Mouse (Mus musculus) left cerebral cortex, postnatal 4 days (tissue): ENCODE measurements around the gene Ccdc92. TPM values are rescaled to one million over a fixed set of nuclear protein-coding genes. Genes with fewer than 3 reads are reported as not detected.
A peak's percentile ranks its signal among the peaks of the same experiment; 100 is the strongest.

Experiments
- DNase-seq: peaks from one replicate; pipeline ENCODE4 v3.0.0-alpha.2; 2022
- intact Hi-C: fragments of 180-260 bp; cut with DNase I; formaldehyde crosslinking; loops from one replicate; pipeline ENCODE4 v1.15.1; 2025
- total RNA-seq, 2 experiments: library from RNA; stranded (reverse); gene quantifications; 2 replicates each; pipeline ENCODE4 v1.2.3; 2021

The Ccdc92 gene
- total RNA-seq = 10 to 100 TPM; 35.0 to 36.1 TPM

DNA sequence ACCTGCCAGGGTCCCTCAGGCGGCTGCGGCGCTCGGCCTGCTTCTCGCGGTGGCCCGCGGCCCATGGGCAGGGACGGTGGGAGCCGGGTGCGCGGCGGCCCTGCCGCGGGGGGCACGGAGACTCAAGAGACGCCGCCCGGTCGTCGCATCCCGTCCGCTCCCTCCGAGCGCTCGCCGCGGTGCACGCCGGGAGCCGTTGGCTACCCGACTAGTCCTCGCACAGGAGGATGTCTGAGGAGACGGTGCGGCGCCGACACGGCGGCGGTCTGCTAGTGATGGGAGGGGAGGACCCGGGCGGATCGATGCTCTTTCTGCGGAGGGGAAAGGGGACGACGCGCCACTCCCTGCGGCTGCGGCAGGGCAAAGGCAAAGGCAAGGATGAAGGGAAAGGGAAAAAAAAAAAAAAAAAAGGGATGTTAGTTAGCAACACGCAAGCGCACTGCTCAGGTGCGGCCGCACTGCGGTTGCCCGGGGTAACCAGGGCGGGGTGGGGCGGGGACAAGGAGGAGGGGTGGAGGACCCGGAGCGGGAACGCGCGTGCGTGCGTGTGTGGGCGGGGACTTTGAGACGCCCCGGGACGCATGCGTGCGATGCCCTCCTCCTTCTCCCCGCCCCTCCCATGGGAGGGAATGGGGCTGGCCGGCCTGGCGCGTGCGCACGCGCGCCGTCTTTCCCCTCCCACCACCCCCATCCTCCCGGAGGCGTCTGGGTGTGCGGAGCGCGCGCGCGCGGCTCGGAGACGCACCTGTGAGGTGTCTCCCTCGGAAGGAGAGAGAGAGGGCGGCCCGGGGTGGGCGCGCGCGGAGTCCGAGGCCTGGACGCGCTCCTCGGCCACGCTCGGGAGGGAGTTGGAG is at the start of gene Ccdc92, which contains the start of gene Zfp664:
Gene Ccdc92, minus strand, starts transcription at position 412 of the 854 bp plus-strand sequence.
Gene Zfp664, plus strand, starts transcription at position 679 of the 854 bp plus-strand sequence.
- intact Hi-C loops = no loop called here

GRCm38 (mm10) chr5:124908860-124909259 is 46.6 kb upstream of the Ccdc92 start:
- DNase-seq = peak; percentile 90
- intact Hi-C loops = loop anchor here (5.0 kb wide), 1 partner anchor 113 kb away; no protein-coding TSS in a partner anchor

More for the DNA sequence above, at the start of gene Ccdc92, which contains the start of gene Zfp664:
- peak; percentile 100 for DNase-seq

- intact Hi-C loops = loop anchor here (5.0 kb wide), 1 partner anchor 115 kb away; no protein-coding TSS in a partner anchor
- DNase-seq = no peak
Measured at GRCm38 (mm10) chr5:124906890-124907289, 44.7 kb upstream of the Ccdc92 start.

- no peak for DNase-seq
- intact Hi-C loops = no loop called here
Measured at GRCm38 (mm10) chr5:124903852-124904251, 41.6 kb upstream of the Ccdc92 start.

- intact Hi-C loops = no loop called here
- peak; percentile 80 for DNase-seq
Measured at GRCm38 (mm10) chr5:124902195-124902594, 40.0 kb upstream of the Ccdc92 start.

DNA sequence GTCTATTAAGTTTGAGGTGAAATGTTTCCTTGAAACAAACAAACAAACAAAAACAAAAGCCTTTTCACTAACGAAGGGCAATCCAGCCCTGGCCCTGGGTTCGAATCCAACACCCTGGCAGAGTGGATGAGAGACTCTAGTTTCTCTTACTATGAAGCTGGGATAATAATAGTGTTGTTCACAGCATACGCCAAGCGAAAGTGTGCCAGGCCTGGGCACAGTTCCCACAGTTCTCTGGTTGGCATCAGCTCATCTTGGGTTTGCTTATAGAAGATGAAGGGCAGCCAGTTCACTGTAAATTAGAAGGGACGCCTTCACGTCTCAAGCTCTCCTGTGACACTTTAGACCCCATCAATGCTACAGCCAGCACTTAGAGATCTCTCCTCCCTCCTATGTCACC is 39.5 kb upstream of the Ccdc92 start:
- intact Hi-C loops = loop anchor here (2.0 kb wide), 1 partner anchor 369 kb away; no protein-coding TSS in a partner anchor
- DNase-seq = peak; percentile 89

- DNase-seq = no peak
- intact Hi-C loops = loop anchor here (2.0 kb wide), 1 partner anchor 370 kb away; no protein-coding TSS in a partner anchor
Measured at GRCm38 (mm10) chr5:124900738-124901490, 38.7 kb upstream of the Ccdc92 start.

DNA sequence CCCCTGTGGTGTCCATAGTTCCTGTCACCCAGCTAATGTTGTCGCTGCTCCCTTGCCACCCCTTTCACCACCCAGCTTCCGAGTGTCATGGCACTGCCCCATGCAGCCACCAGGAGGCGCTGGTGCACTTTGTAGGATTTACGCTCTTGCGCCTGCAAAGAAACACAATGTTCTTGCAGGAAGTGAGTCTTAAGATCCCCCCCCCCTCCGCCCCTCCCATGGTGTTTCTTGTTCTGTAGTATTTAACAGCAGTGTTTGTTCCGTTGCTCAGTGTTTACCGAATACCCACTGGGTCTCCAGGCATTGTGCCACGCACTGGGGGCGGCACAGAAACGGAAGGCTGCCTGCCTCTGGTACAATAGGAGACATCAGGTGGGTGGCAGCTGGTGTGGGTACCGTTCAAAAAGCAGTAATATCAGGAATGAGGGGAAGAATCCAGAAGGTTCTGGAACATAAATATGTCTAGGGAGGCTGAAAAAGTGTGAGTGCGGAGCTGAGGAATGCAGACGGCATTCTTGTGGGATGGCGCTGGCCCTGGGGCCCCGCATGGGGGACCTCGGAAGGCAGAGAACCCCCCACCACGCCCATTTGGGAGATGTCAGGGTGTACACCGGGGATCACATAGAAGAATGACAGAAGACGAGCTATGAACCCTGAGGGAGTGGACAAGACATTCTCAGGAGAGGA is 37.9 kb upstream of the Ccdc92 start:
- DNase-seq = peak; percentile 86
- intact Hi-C loops = loop anchor here (2.0 kb wide), 1 partner anchor 371 kb away; no protein-coding TSS in a partner anchor

- intact Hi-C loops = no loop called here
- DNase-seq = no peak
Measured at GRCm38 (mm10) chr5:124896135-124896534, 33.9 kb upstream of the Ccdc92 start.

GRCm38 (mm10) chr5:124891921-124892370 is 29.7 kb upstream of the Ccdc92 start:
- no peak for DNase-seq
- intact Hi-C loops = no loop called here

- DNase-seq = no peak
- intact Hi-C loops = no loop called here
Measured at GRCm38 (mm10) chr5:124888661-124889060, 26.4 kb upstream of the Ccdc92 start.

GRCm38 (mm10) chr5:124883877-124884276 is 21.7 kb upstream of the Ccdc92 start:
- peak; percentile 60 for DNase-seq
- intact Hi-C loops = no loop called here

- intact Hi-C loops = no loop called here
- DNase-seq = no peak
Measured at GRCm38 (mm10) chr5:124879801-124880200, 17.6 kb upstream of the Ccdc92 start.

DNA sequence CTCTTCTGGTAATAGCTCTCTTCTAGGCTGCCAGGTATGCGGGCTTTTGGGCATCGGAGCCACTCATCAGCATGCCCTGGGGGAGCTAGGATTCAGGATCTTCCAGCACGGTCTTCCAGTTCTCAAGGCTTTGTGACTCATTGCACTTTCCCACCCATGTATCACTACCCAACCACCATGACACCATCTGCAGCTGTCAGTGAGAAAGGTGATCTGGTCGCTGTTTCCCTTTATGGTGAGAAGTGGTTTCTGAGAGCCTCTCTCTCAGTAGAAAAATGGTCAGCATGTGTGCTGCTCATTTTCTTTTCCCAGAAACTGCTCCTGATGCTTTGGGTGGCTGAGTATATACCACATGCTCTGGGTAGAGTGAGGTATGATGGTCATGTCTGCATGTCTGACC is 17.0 kb upstream of the Ccdc92 start:
- intact Hi-C loops = no loop called here
- DNase-seq = no peak

- intact Hi-C loops = no loop called here
- no peak for DNase-seq
Measured at GRCm38 (mm10) chr5:124873890-124874601, 11.8 kb upstream of the Ccdc92 start.

GRCm38 (mm10) chr5:124873096-124873495 is 10.9 kb upstream of the Ccdc92 start:
- intact Hi-C loops = no loop called here
- DNase-seq = no peak

DNA sequence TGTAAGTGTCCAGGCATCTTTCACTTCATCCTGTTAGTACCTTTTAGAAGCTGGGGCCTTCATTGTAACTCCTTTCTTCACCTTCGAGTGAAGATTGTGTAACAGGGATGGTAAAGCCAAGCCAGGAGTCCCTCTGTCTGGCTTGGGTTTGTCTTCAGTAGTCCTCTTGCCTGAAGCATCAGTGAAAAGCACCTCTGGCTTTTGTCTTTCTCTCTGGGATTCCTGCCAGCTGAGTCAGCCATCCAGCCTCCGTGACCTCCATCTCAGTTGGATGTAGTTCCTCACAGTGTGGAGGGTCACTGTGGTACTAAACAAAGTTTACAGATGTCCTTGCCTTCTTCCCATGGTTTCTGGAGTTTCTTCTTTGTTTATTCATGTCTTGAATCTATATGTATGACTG is 9.8 kb upstream of the Ccdc92 start:
- DNase-seq = no peak
- intact Hi-C loops = no loop called here

GRCm38 (mm10) chr5:124868981-124869380 is 6.8 kb upstream of the Ccdc92 start:
- peak; percentile 74 for DNase-seq
- intact Hi-C loops = no loop called here

GRCm38 (mm10) chr5:124862871-124863741 is 882 bp upstream of the Ccdc92 start:
- DNase-seq = no peak
- intact Hi-C loops = no loop called here
